Mouse (Mus musculus): ENCODE measurements at regions not wholly inside any gene's neighbourhood (a gene's known extent, or its start where the extent isn't known, plus 50 kb on each side); places are given as distances from the start of the nearest gene placed in this dataset.

DNA sequence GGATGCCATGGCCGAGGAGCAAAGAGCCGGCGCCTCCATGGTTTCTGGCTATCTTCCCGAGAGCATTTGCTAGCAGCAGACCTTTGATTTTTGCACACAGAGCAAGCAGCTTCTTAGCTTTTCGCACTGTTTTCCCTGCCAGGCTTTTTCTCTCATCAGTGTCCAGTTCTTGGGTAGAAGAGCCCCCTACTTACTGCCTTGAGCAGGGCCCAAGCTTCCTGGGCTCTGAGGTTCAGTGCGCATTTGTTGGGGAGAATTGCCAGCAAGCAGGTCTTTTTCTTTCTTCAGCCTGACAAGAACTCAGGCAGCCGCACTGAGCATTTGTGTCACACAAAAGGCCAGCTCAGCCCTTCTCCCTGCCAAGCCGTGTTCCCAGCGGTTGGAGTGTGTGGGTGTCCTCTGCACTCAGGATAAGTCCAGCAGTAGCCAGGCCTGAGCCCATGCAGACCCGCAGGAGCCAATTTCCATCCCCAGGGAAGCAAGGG is 565.2 kb upstream of the Adam5 start:
- 47% methylated on average over 10 of the region's 10 CpGs for WGBS
- H3K4me1 ChIP-seq = peaks cover 39% of the 10 kb centered on the region
- no peak overlapping the region for H3K9ac ChIP-seq
- no peaks in the 10 kb centered on the region for H3K36me3 ChIP-seq
- H3K9me3 ChIP-seq = no peaks in the 10 kb centered on the region
- H3K27me3 ChIP-seq (replicated peaks) = no peaks in the 10 kb centered on the region
- no peak overlapping the region for H3K4me3 ChIP-seq
- 0 out of 2 replicates have a peak, but pooled peaks have one; percentile 16 for ATAC-seq (ENCODE audit: low FRiP score, low read depth)
- H3K27ac ChIP-seq = no peak overlapping the region
- H3K4me2 ChIP-seq (replicated peaks) = no peak overlapping the region

DNA sequence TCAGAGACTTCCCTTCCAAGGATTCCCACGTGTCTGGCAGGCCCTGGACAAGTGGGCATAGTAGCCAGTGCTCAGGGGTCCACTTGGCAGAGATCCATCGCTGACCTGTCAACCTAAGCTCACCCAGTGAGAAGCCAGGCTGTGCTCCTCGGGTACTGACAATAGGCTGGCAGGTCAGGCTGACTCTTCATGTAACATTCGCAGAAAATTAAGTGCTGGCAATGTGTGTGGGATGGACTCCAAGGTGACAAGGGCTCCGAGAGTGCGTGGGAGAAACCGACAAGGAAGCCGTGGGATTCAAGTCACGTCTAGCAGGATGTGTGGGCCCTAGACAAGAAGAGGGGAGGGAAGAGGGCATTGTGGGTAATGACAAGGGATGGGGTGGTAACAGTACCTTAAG is 564.6 kb upstream of the Adam5 start:
- no peak overlapping the region for H3K4me3 ChIP-seq
- H3K4me1 ChIP-seq = peaks cover 39% of the 10 kb centered on the region
- no peaks in the 10 kb centered on the region for H3K27me3 ChIP-seq (replicated peaks)
- H3K36me3 ChIP-seq = no peaks in the 10 kb centered on the region
- H3K9me3 ChIP-seq = no peaks in the 10 kb centered on the region
- no peak overlapping the region for H3K4me2 ChIP-seq (replicated peaks)
- 74% methylated on average over 9 of the region's 9 CpGs for WGBS
- no peak for ATAC-seq (ENCODE audit: low FRiP score, low read depth)
- H3K27ac ChIP-seq = no peak overlapping the region
- no peak overlapping the region for H3K9ac ChIP-seq

DNA sequence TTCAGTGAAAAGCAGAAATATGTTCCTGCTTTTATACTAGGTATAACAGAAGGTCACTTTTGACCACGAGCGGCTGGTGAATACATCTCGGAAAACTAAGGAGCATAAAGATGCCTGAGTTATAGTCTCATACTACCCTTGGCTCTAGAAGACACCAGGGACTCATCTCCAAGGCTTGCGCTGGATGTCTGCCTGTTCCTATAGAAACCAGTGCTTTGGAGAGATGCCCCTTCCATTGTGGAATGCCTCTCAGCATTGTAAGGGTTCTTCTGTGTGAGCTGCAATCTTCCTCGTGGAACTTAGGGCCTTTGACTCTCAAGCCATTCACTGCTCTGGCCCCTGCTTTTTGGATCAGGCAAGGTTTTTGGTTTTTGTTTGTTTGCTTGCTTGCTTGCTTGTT is 561.0 kb upstream of the Adam5 start:
- no peak for ATAC-seq (ENCODE audit: low FRiP score, low read depth)
- no peaks in the 10 kb centered on the region for H3K27me3 ChIP-seq (replicated peaks)
- peaks cover 10% of the 10 kb centered on the region for H3K4me1 ChIP-seq
- H3K36me3 ChIP-seq = no peaks in the 10 kb centered on the region
- no peak overlapping the region for H3K27ac ChIP-seq
- WGBS = 63% methylated on average over 5 of the region's 5 CpGs
- no peak overlapping the region for H3K9ac ChIP-seq
- no peaks in the 10 kb centered on the region for H3K9me3 ChIP-seq
- no peak overlapping the region for H3K4me2 ChIP-seq (replicated peaks)
- no peak overlapping the region for H3K4me3 ChIP-seq

DNA sequence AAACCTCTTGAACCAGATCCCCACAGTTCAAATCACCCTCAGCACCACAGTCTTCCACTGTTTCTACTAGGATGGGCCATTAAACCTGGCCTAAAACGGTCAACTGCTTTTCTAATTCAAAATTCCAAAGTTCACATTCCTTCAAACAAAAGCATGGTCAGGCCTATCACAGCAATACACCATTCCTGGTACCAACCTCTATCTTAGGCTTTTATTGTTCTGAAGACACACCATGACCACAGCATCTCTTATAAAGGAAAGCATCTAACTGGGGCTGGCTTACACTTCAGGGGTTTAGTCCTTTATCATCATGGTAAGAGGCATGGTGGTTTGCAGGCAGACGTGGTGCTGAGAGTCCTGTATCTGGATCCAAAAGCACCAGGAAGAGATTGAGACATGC is 560.4 kb upstream of the Adam5 start:
- Histone ChIP-seq H3K27ac (no peak overlapping the region), H3K36me3 (no peaks in the 10 kb centered on the region), H3K4me1 (peaks cover 7% of the 10 kb centered on the region), H3K9me3 (no peaks in the 10 kb centered on the region), H3K4me3 (no peak overlapping the region), H3K27me3 (replicated peaks) (no peaks in the 10 kb centered on the region), H3K4me2 (replicated peaks) (no peak overlapping the region), H3K9ac (no peak overlapping the region)
- WGBS = 64% methylated on average over 2 of the region's 2 CpGs
- ATAC-seq (ENCODE audit: low FRiP score, low read depth) = no peak

DNA sequence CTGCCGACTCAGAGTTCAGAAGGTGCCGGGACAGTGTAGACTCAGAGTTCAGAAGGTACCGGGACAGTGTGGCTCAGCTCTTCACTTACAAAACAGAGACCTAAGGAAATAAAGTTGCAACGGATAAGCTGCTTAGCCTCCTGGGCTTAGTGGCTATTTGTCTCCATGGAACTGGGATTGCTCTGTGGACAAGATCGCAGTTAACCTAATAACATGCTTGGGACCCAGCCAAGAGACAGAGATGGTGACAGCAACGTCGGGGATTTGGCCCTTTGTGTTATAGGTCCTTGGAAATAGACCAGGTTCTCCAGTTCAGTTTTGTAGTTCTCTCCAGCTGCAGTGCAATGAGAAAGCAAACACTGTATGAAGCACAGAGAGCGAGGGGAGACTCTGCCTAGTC is 549.1 kb upstream of the Adam5 start:
- 78% methylated on average over 8 of the region's 8 CpGs for WGBS
- no peaks in the 10 kb centered on the region; the same call in 1 of the 2 replicates for H3K27me3 ChIP-seq (replicated peaks)

DNA sequence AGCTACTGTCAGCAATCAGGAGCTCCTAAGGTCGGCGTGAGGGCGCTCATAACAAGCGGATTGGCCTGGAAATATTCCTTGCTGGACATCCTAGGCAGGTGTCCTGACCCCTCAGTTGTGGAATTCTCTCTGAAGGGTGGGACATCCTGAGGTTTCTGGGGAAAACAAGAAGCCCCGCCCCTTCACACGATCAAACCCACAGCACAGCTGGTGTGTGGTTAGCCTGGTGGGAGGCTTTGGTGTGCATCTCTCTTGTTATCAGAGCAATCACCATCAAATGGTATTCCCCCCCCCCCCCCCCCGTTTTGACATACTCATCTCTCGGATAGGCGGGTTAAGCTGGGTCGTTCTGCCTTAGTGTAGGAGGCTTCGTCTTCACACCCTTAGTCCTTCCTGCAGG is 546.8 kb upstream of the Adam5 start:
- Histone ChIP-seq H3K9me3 (no peaks in the 10 kb centered on the region), H3K4me3 (no peak overlapping the region), H3K4me2 (replicated peaks) (no peak overlapping the region), H3K36me3 (no peaks in the 10 kb centered on the region), H3K9ac (no peak overlapping the region), H3K4me1 (peaks cover 17% of the 10 kb centered on the region), H3K27me3 (replicated peaks) (no peaks in the 10 kb centered on the region; the same call in 1 of the 2 replicates), H3K27ac (no peak overlapping the region)
- 42% methylated on average over 11 of the region's 11 CpGs for WGBS
- no peak for ATAC-seq (ENCODE audit: low FRiP score, low read depth)

More for the DNA sequence above, 549.1 kb upstream of the Adam5 start:
- Histone ChIP-seq H3K36me3 (no peaks in the 10 kb centered on the region), H3K27ac (no peak overlapping the region), H3K4me3 (no peak overlapping the region), H3K4me1 (peaks cover 7% of the 10 kb centered on the region), H3K9ac (no peak overlapping the region), H3K9me3 (no peaks in the 10 kb centered on the region), H3K4me2 (replicated peaks) (no peak overlapping the region)
- no peak for ATAC-seq (ENCODE audit: low FRiP score, low read depth)

DNA sequence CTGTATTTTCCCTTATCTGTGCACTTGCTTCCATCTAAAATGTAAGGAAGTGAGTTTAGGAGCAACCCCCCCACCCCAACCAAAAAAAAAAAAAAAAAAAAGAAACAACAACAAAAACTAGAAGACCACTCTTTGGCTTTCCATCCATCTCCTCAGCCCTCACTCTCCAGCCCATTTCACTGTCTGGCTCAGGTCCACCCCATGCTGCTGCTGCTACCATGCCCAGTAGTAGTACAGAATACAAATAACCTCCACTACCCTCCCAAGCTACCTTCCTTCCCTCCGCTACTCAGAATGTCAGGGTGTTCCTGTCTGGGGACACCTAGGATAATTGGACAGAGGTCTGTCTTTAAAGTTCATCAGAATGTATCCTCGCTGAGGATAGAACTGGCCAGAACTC is 545.2 kb upstream of the Adam5 start:
- 88% methylated on average over 2 of the region's 2 CpGs for WGBS
- no peak overlapping the region for H3K4me3 ChIP-seq
- no peak for ATAC-seq (ENCODE audit: low FRiP score, low read depth)
- H3K27ac ChIP-seq = no peak overlapping the region
- H3K9ac ChIP-seq = no peak overlapping the region
- peaks cover 17% of the 10 kb centered on the region for H3K4me1 ChIP-seq
- H3K36me3 ChIP-seq = no peaks in the 10 kb centered on the region
- no peaks in the 10 kb centered on the region for H3K9me3 ChIP-seq
- H3K4me2 ChIP-seq (replicated peaks) = no peak overlapping the region
- no peaks in the 10 kb centered on the region; the same call in 1 of the 2 replicates for H3K27me3 ChIP-seq (replicated peaks)

DNA sequence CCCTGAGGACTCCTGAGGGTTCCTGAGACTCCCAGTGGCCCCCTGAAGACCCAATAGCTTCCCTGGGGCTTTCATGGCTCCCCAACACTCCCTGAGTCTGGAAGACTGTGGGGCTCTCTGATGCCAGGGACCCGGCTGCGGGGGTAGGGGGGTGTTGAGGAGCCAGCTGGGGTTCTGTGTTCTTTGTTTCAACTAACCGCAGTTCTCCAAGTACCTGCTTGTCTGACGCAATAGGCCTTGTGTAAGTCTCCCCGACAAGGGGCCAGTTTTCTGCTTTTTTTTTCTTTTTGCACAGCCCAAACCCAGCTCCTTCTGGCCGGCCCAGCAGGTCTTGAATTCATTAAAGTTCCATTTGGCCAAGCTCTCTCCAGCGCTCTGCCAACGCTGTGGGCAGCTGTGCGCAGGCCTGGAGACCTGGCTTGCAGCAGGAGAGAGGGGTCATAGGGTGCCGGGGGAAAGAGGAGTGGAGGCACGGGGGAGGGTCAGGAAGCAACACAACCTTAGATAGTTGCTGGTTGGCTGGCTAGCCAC is 544.5 kb upstream of the Adam5 start:
- Histone ChIP-seq H3K9ac (no peak overlapping the region), H3K36me3 (no peaks in the 10 kb centered on the region), H3K27me3 (replicated peaks) (no peaks in the 10 kb centered on the region; the same call in 1 of the 2 replicates), H3K4me2 (replicated peaks) (peak overlapping the region; percentile 48), H3K27ac (no peak overlapping the region), H3K9me3 (no peaks in the 10 kb centered on the region), H3K4me3 (0 out of 2 replicates have a peak overlapping the region, but pooled peaks have one; percentile 7), H3K4me1 (peaks cover 17% of the 10 kb centered on the region)
- WGBS = 10% methylated on average over 11 of the region's 11 CpGs
- ATAC-seq (ENCODE audit: low FRiP score, low read depth) = peak; percentile 41; the same call in 1 of the 2 replicates

DNA sequence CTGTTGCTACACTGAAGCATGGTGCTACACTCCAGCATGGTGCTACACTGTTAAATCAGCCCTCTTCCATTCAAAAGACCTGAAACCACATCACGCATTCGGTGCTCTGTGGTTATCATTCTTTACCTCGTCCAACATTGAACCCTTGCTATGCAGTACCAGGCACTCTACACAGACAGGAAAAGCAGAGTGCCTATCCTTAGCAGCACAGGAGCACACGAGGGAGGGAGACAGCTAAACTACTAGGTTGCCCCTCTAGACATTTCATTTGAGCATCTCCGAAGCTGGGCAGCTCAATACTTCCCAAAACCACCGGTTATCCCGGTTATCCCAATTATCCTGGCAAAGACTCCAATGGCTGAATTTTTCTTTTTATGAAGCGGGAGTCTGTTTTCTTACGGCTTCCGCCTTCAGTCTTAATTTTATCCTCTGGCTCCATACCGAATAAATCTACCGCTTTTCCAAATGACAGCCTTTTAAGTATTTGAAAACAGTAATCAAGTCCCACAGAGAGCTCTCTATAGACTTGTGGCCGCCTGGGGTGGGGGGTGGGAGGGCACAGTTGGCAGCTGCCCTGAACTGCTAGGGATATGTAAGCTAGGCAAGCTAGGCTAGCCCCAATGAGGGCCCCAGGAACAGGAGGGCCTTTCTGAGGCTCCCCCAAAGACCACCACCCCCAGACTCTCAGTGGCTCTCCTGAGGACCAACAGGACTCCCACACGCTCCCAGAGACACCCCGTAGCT is 543.8 kb upstream of the Adam5 start:
- H3K4me1 ChIP-seq = peaks cover 17% of the 10 kb centered on the region
- no peak overlapping the region for H3K4me3 ChIP-seq
- no peak overlapping the region for H3K9ac ChIP-seq
- 19% methylated on average over 15 of the region's 15 CpGs for WGBS
- peak; percentile 41; the same call in 1 of the 2 replicates for ATAC-seq (ENCODE audit: low FRiP score, low read depth)
- peak overlapping the region; percentile 48 for H3K4me2 ChIP-seq (replicated peaks)
- no peaks in the 10 kb centered on the region for H3K36me3 ChIP-seq
- H3K27ac ChIP-seq = no peak overlapping the region
- no peaks in the 10 kb centered on the region; the same call in 1 of the 2 replicates for H3K27me3 ChIP-seq (replicated peaks)
- H3K9me3 ChIP-seq = no peaks in the 10 kb centered on the region

DNA sequence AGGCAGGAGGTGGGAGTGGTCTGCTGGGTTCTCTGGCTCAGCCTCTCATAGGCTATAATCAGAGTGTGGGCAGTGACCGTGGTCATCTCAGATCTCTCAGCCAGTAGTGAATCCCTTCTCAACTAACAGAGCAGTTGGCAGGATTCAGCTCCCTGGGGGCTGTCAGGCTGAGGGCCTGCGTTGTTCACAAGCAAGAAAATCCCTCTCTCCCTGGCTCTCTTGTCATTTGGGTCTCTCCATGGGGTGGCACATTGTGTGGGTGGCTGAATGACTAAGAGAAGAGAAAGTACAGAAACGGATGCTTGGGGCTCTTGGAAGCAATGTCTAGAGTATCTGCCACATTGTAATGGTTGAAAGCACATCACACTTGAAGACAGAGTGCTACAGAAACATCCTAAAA is 542.0 kb upstream of the Adam5 start:
- Histone ChIP-seq H3K4me2 (replicated peaks) (no peak overlapping the region), H3K9ac (no peak overlapping the region; the same call in 1 of the 2 replicates), H3K4me3 (no peak overlapping the region), H3K27me3 (replicated peaks) (no peaks in the 10 kb centered on the region; the same call in 1 of the 2 replicates), H3K36me3 (no peaks in the 10 kb centered on the region), H3K9me3 (no peaks in the 10 kb centered on the region), H3K27ac (no peak overlapping the region), H3K4me1 (peaks cover 17% of the 10 kb centered on the region)
- 53% methylated on average over 3 of the region's 3 CpGs for WGBS
- no peak for ATAC-seq (ENCODE audit: low FRiP score, low read depth)

DNA sequence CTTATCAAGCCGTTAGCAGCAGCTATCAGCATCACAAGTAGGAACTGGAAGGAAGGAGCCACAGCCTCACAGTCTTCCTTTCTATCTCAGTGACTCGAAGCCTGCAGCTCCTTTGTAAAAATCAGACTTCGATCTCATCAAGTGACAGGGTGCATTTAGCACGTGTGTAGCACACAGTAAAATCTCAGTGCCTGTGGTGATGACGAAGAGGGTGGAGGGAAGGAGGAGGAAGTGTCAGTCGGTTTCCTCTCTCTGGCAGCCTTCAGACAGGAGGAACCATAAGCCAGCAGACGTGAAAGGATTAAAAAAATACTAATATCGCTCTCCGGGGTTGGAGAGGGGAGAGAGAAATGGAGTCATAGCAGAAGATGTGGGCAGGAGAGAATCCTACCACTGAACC is 538.5 kb upstream of the Adam5 start:
- H3K27ac ChIP-seq = no peak overlapping the region
- ATAC-seq (ENCODE audit: low FRiP score, low read depth) = no peak
- WGBS = 74% methylated on average over 9 of the region's 9 CpGs
- 0 out of 2 replicates have a peak, but pooled peaks cover 3% of the 10 kb centered on the region for H3K4me1 ChIP-seq
- H3K4me3 ChIP-seq = no peak overlapping the region
- no peaks in the 10 kb centered on the region for H3K36me3 ChIP-seq
- no peak overlapping the region for H3K4me2 ChIP-seq (replicated peaks)
- no peaks in the 10 kb centered on the region for H3K9me3 ChIP-seq
- no peaks in the 10 kb centered on the region for H3K27me3 ChIP-seq (replicated peaks)
- no peak overlapping the region for H3K9ac ChIP-seq

DNA sequence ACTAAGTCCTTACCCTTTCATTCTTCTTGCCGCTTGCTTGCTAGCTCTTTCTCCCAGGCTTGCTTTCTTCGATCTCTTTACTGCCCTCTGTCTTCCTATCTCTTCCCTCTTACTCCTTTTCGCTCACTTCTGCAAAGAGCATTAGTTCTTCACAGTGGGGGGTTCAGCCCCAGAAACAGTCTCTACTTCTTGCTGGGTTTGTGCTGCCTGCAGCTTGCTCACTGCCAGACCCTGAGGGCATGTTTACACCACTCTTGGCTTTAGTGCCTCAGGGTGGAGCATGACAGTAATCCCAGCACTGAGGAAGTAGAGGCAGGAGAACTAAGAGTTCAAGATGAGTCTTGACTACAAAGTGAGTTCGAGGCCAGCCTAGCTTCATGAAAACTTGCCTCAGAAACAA is 538.0 kb upstream of the Adam5 start:
- Histone ChIP-seq H3K27ac (no peak overlapping the region), H3K4me1 (no peaks in the 10 kb centered on the region), H3K9ac (no peak overlapping the region), H3K27me3 (replicated peaks) (no peaks in the 10 kb centered on the region), H3K36me3 (no peaks in the 10 kb centered on the region), H3K4me3 (no peak overlapping the region), H3K4me2 (replicated peaks) (no peak overlapping the region), H3K9me3 (no peaks in the 10 kb centered on the region)
- ATAC-seq (ENCODE audit: low FRiP score, low read depth) = no peak
- 74% methylated on average over 4 of the region's 4 CpGs for WGBS
